Mouse (Mus musculus) kidney, adult 2 months (tissue): ENCODE measurements around the gene Aven. TPM values are rescaled to one million over a fixed set of nuclear protein-coding genes. Genes with fewer than 3 reads are reported as not detected.
A peak's percentile ranks its signal among the peaks of the same experiment; 100 is the strongest.

ENCODE experiments used
- DNase-seq: peaks from one replicate; pipeline ENCODE4 v3.0.0; 2021
- H3K27ac ChIP-seq: fragments of 200-500 bp; 2 replicates; pipeline ENCODE4 v1.5.1; 2012; ENCODE audit warnings: low read depth, low read length, control low read depth, inconsistent platforms; ENCODE audit not compliant: insufficient read depth
- H3K27me3 ChIP-seq: fragments of 200-500 bp; replicated peaks from 2 replicates; pipeline ENCODE4 v1.6.1; 2012; ENCODE audit warnings: mild to moderate bottlenecking, moderate library complexity, low read length, inconsistent platforms; ENCODE audit not compliant: control insufficient read depth, insufficient read depth
- H3K36me3 ChIP-seq: fragments of 200-500 bp; 2 replicates; pipeline ENCODE4 v1.6.1; 2012; ENCODE audit warnings: mild to moderate bottlenecking, moderate library complexity, low read length, inconsistent platforms; ENCODE audit not compliant: control insufficient read depth, insufficient read depth
- H3K4me1 ChIP-seq: fragments of 200-500 bp; 2 replicates; pipeline ENCODE4 v1.6.1; 2011; ENCODE audit warnings: low read length; ENCODE audit not compliant: control insufficient read depth, insufficient read depth
- H3K4me3 ChIP-seq: fragments of 200-500 bp; 2 replicates; pipeline ENCODE4 v1.5.1; 2011; ENCODE audit warnings: mild to moderate bottlenecking, low read depth, low read length, control low read depth; ENCODE audit not compliant: insufficient read depth
- CTCF ChIP-seq: fragments of 200-500 bp; conservative IDR thresholded peaks from 2 replicates; pipeline ENCODE4 v1.5.1; 2011; ENCODE audit warnings: low read depth, mild to moderate bottlenecking, control low read depth, low read length, moderate library complexity, mixed read lengths; ENCODE audit not compliant: insufficient read depth, insufficient read length
- POLR2A ChIP-seq: fragments of 200-500 bp; IDR thresholded peaks from one replicate; pipeline ENCODE4 v1.6.1; 2011; ENCODE audit warnings: low read depth, low read length, control low read depth
- WGBS: fragments of 180-500 bp; shearing (Covaris S2); methylation state at CpG from one replicate; pipeline ENCODE4 v1.1.7; 2018; 5-methylcytosine and 5-hydroxymethylcytosine counted together
- polyA plus RNA-seq: library from polyadenylated mRNA; depleted of rRNA; stranded (reverse); fragments of >200 nt; gene quantifications from 2 replicates; pipeline ENCODE4 v1.2.3, GENCODE M21; 2012

The Aven gene
- polyA plus RNA-seq, 1 experiment: 9.5 TPM

DNA sequence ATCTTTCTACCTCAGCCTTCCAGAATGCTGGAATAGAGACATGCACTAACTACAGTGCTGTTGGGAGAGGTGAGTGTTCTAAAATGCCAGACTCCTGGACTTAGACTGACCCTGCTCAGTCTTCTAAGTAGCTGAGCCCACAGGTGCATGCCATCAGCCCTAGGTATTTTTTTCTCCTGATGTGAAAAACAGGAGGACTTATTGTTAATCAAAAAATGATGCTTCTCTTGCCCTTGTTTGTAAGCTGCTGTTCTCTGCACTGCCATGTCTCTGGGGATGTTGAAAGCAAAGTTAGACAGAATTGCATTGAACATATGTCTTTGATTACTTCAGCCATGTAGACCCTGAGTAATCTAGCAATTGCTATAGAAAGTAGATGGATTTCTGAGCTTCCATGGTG, 64.7 kb downstream of the Aven start:
- H3K4me3 ChIP-seq: no peak overlapping the region
- H3K27me3 ChIP-seq: no peaks in the 10 kb centered on the region
- no peak overlapping the region for H3K27ac ChIP-seq
- TF ChIP-seq CTCF (no peak), POLR2A (no peak)
- no peak for DNase-seq
- no peaks in the 10 kb centered on the region for H3K36me3 ChIP-seq
- no peaks in the 10 kb centered on the region for H3K4me1 ChIP-seq

DNA sequence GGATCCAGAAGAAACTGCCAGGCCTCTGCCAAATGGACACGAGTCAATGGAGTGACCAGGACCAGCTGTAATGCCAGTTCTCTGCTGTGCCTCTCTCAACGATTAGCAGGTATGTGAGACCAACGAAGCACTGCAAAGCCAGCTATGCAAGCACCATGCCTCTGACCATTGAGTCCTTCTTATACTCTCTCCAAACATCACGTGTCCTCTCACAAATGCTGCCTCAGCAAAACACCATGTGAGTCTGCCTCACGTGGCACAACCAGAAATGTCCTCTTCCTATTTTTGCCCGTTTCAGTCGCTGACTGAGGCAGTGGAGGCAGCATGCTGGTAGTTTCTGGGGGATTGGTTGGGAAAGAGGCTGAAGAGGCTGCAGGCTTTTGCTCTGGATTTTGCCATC, 68.8 kb downstream of the Aven start:
- no peak for DNase-seq
- no peak overlapping the region for H3K4me3 ChIP-seq
- no peaks in the 10 kb centered on the region for H3K4me1 ChIP-seq
- TF ChIP-seq CTCF: no peak
- no peak for TF ChIP-seq POLR2A
- no peaks in the 10 kb centered on the region for H3K27me3 ChIP-seq
- WGBS: 91% methylated on average over 7 of the region's 7 CpGs
- H3K27ac ChIP-seq: no peak overlapping the region
- H3K36me3 ChIP-seq: no peaks in the 10 kb centered on the region

DNA sequence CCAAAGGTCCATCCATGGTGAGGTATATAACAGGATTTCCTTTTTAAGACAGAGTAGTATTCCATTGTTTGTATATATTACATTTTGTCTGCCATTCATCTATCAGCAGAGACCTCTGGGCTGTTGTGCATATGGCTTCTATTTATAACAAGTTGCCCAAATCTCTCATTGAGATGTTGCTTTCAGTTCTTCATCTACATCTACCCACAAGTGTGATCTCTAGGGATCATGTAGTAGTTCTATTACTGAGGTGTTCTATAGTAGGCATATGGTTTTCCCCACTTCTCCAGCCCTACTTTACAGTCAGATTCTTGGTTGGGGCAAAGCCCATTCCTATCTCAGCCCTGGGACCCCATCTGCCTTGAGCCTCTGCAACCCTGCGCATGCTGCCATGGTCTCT, 72.3 kb downstream of the Aven start:
- TF ChIP-seq CTCF: no peak
- TF ChIP-seq POLR2A: no peak
- H3K4me1 ChIP-seq: no peaks in the 10 kb centered on the region
- no peak overlapping the region for H3K4me3 ChIP-seq
- 100% methylated on average over 1 of the region's 1 CpGs for whole genome bisulfite sequencing
- no peaks in the 10 kb centered on the region for H3K36me3 ChIP-seq
- no peak overlapping the region for H3K27ac ChIP-seq
- H3K27me3 ChIP-seq: no peaks in the 10 kb centered on the region
- DNase-seq: no peak

DNA sequence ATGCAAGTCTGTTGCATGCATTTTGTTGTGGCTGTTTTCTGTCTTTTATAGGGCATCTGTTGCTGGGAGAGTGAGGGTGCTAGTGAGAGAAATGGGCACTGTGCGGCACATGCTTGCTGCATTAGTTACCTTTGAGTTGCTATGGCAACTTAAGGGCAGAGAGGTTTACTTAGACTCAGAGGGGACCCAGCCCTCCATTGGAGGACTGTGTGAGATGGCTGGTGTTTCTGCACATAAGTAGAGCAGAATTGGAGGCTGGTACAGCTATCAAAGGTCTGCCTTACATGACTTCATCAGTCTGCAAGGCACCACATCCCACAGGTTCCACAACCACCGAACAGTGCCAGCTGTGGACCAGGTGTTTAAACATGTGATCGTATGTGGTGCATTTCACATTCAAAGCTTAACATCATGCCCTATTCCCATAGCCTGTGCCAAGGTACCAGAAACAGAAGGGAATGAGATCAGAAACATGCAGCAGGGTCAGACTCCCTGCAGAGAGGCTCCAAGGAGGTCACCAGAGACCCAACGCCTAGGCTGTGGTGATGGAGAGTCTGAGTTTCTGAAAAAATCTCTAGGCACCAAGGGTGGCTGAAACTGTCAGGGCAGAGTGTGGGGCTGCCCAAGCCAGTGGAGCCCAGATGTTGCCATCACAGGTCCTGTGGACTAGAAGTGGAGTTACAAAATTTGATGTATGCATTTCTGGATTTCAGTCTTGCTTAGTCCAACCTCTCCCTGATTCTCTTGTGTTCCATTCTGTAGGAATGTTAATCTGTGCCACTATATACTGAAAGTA, 73.7 kb downstream of the Aven start:
- Histone ChIP-seq H3K36me3 (no peaks in the 10 kb centered on the region), H3K27me3 (no peaks in the 10 kb centered on the region), H3K27ac (no peak overlapping the region), H3K4me1 (no peaks in the 10 kb centered on the region), H3K4me3 (no peak overlapping the region)
- 94% methylated on average over 4 of the region's 4 CpGs for WGBS
- no peak for DNase-seq
- TF ChIP-seq POLR2A: no peak
- no peak for TF ChIP-seq CTCF

DNA sequence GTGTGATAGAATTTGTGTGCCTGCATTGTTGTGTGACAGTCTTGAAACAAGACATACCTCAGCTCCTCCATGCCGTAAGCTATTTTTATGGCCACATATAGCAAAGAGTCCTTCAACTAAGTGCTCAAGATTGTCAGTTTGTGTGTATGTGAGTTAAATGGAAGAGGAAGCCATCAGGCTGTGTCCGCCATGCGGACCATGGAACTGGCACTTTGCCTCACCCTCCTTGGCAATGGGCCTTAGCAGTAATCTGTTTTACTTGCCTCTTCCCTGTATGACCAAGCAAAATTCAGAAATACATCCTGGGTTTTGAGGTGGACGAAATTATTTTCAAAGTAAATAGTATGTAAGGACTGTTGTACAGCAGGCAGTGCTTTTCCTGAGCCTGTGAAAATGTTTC, 75.0 kb downstream of the Aven start:
- Histone ChIP-seq H3K27me3 (no peaks in the 10 kb centered on the region), H3K27ac (no peak overlapping the region), H3K4me3 (no peak overlapping the region), H3K4me1 (no peaks in the 10 kb centered on the region), H3K36me3 (no peaks in the 10 kb centered on the region)
- TF ChIP-seq CTCF: no peak
- no peak for TF ChIP-seq POLR2A
- WGBS: 82% methylated on average over 4 of the region's 4 CpGs
- no peak for DNase-seq

DNA sequence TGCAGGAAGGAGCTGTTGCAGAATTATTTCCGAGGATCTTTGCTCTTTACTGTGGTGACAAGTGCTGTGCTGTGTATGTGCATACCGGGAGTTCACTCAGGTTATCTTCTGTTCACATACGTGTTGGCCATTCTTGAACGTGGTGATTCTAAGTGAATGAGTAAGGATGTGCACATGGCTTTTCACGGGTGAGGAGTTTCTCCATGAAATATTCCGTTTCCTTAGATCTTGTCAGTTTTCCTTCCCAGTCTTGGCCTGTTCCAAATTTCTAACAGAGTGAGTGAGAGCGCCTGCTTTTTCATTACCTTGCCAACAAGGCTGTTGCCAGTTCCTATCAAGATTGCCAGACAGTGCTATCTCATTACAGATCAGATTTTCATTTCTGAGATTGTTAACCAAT, 98.2 kb downstream of the Aven start:
- Histone ChIP-seq H3K4me1 (peaks cover 5% of the 10 kb centered on the region; the same call in 1 of the 2 replicates), H3K27me3 (no peaks in the 10 kb centered on the region), H3K4me3 (no peak overlapping the region), H3K27ac (no peak overlapping the region), H3K36me3 (no peaks in the 10 kb centered on the region)
- TF ChIP-seq POLR2A (no peak), CTCF (no peak)
- peak; percentile 13 for DNase-seq
- 52% methylated on average over 7 of the region's 7 CpGs for WGBS

DNA sequence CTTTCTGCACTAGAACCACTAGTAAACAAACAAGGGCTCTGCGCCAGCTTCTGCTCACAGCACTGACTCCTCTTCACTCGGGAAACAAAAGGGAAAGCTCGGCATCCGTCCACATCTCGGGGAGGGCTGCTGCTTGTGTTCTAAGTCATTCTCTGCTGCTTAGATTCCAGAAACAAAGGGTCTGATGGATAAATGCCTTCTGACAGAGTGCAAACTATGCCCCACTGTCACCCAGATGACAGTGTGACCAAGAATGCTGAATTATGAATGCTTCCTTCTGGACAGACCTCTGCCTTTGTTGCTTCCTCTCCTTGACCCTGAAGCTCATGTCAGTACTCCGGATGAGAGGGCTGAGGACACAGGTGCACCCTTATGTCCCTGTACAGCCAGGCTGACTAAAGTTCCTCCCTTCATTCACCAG, 98.7 kb downstream of the Aven start:
- DNase-seq: peak; percentile 57
- Histone ChIP-seq H3K4me1 (peaks cover 5% of the 10 kb centered on the region; the same call in 1 of the 2 replicates), H3K36me3 (no peaks in the 10 kb centered on the region), H3K27me3 (no peaks in the 10 kb centered on the region), H3K27ac (no peak overlapping the region), H3K4me3 (no peak overlapping the region)
- TF ChIP-seq CTCF: no peak
- TF ChIP-seq POLR2A: no peak
- 53% methylated on average over 6 of the region's 6 CpGs for WGBS
